In genomic region chr16:8736032-8736431, GRCm38 (mm10) we compare ENCODE assay signal across 7 mouse cellular contexts. TPM values are rescaled to one million over a fixed set of nuclear protein-coding genes. Genes with fewer than 3 reads are reported as not detected.
DNase-seq lines count a peak whose midpoint lies in the region; ATAC-seq and TF ChIP-seq lines count a peak whose summit lies in the region.

No protein-coding gene starts in this region.

- TF ChIP-seq EP300 in heart, postnatal 0 days (IDR thresholded peaks at IDR 0.05; ENCODE audit: low read depth), result no peak

- no peaks in the 10 kb centered on the region for H3K27me3 ChIP-seq in G1E (ENCODE audit: insufficient read depth, low read length)
- H3K27me3 ChIP-seq in heart, postnatal 0 days (ENCODE audit: control insufficient read depth, insufficient read depth, low read length), result no peaks in the 10 kb centered on the region
- no peaks in the 10 kb centered on the region for H3K27me3 ChIP-seq in liver, embryonic 16.5 days (ENCODE audit: control insufficient read depth, insufficient read depth, low read depth, low read length)
- H3K27me3 ChIP-seq in stomach, embryonic 16.5 days (ENCODE audit: control insufficient read depth, insufficient read depth, low read length), result no peaks in the 10 kb centered on the region

- H3K4me2 ChIP-seq in heart, postnatal 0 days (ENCODE audit: low read depth, low read length), result peak overlapping the region; percentile 99
- H3K4me2 ChIP-seq in liver, embryonic 16.5 days (ENCODE audit: low read depth, low read length), result peak overlapping the region; percentile 79
- H3K4me2 ChIP-seq in stomach, embryonic 16.5 days (ENCODE audit: low read depth, low read length), result peak overlapping the region; percentile 89

- H3K27ac ChIP-seq in heart, postnatal 0 days (ENCODE audit: low read depth), result no peak overlapping the region
- peak overlapping the region; percentile 96 for H3K27ac ChIP-seq in liver, embryonic 16.5 days (ENCODE audit: low read length)
- H3K27ac ChIP-seq in stomach, embryonic 16.5 days (ENCODE audit: low read length), result 0 out of 2 replicates have a peak overlapping the region, but pooled peaks have one; percentile 0

- no peak for DNase-seq in G1E (ENCODE audit: low spot score)
- DNase-seq in c-Kit-positive CD71-positive TER-119-positive erythroid progenitor cells, embryonic 14.5 days (ENCODE audit: low spot score), result peak; percentile 43
- peak; percentile 15 for DNase-seq in heart, postnatal 0 days (ENCODE audit: low spot score)
- DNase-seq in frontal cortex, adult 2 months (ENCODE audit: extremely low spot score in 1 of 2, low spot score in 1 of 2), result no peak
- no peak for DNase-seq in urinary bladder, postnatal 25 days (ENCODE audit: low spot score)

- peaks cover 47% of the 10 kb centered on the region for H3K36me3 ChIP-seq in G1E (replicated peaks)
- no peaks in the 10 kb centered on the region for H3K36me3 ChIP-seq in heart, postnatal 0 days (replicated peaks; ENCODE audit: control insufficient read depth, insufficient read depth, low read length)
- peaks cover 3% of the 10 kb centered on the region; the same call in 1 of the 2 replicates for H3K36me3 ChIP-seq in liver, embryonic 16.5 days (ENCODE audit: control insufficient read depth, insufficient read depth)
- no peaks in the 10 kb centered on the region for H3K36me3 ChIP-seq in stomach, embryonic 16.5 days (ENCODE audit: control insufficient read depth, insufficient read depth, low read length)

- H3K9me3 ChIP-seq in G1E (replicated peaks), result no peaks in the 10 kb centered on the region
- H3K9me3 ChIP-seq in heart, postnatal 0 days (replicated peaks; ENCODE audit: control insufficient read depth, low read length), result no peaks in the 10 kb centered on the region
- H3K9me3 ChIP-seq in liver, embryonic 16.5 days (replicated peaks; ENCODE audit: control insufficient read depth, low read length), result no peaks in the 10 kb centered on the region
- no peaks in the 10 kb centered on the region for H3K9me3 ChIP-seq in stomach, embryonic 16.5 days (replicated peaks; ENCODE audit: control insufficient read depth, low read length)

- ATAC-seq in G1E (ENCODE audit: extremely low read depth, insufficient number of reproducible peaks, low FRiP score, poor library complexity, severe bottlenecking), result no peak
- ATAC-seq in heart, postnatal 0 days (ENCODE audit: insufficient read depth, low read depth), result no peak
- no peak for ATAC-seq in liver, embryonic 16.5 days (ENCODE audit: low read depth)
- no peak for ATAC-seq in stomach, embryonic 16.5 days (ENCODE audit: insufficient read depth, low FRiP score)

- H3K4me3 ChIP-seq in G1E (ENCODE audit: low read depth, low read length), result peak overlapping the region; percentile 84
- peak overlapping the region; percentile 90 for H3K4me3 ChIP-seq in heart, postnatal 0 days (ENCODE audit: low read depth, low read length)
- peak overlapping the region; percentile 100 for H3K4me3 ChIP-seq in liver, embryonic 16.5 days (ENCODE audit: low read depth, low read length)
- peak overlapping the region; percentile 85 for H3K4me3 ChIP-seq in stomach, embryonic 16.5 days (replicated peaks; ENCODE audit: low read length)

- 18% methylated on average over 8 of the region's 8 CpGs for WGBS in heart, postnatal 0 days
- 8% methylated on average over 8 of the region's 8 CpGs for WGBS in liver, embryonic 16.5 days (ENCODE audit: insufficient replicate concordance)
- WGBS in stomach, embryonic 16.5 days, result 8% methylated on average over 8 of the region's 8 CpGs

- peaks cover 57% of the 10 kb centered on the region for H3K4me1 ChIP-seq in G1E (ENCODE audit: insufficient read depth, low read depth, low read length)
- peaks cover 41% of the 10 kb centered on the region for H3K4me1 ChIP-seq in heart, postnatal 0 days (ENCODE audit: control insufficient read depth, insufficient read depth)
- H3K4me1 ChIP-seq in liver, embryonic 16.5 days (ENCODE audit: control insufficient read depth, low read depth, low read length), result peaks cover 58% of the 10 kb centered on the region
- peaks cover 43% of the 10 kb centered on the region for H3K4me1 ChIP-seq in stomach, embryonic 16.5 days (ENCODE audit: control insufficient read depth, insufficient read depth, low read length)

- H3K9ac ChIP-seq in heart, postnatal 0 days (replicated peaks; ENCODE audit: low read depth, low read length), result peak overlapping the region; percentile 97; the same call in 1 of the 2 replicates
- peak overlapping the region; percentile 99 for H3K9ac ChIP-seq in liver, embryonic 16.5 days (ENCODE audit: low read depth, low read length)
- peak overlapping the region; percentile 96 for H3K9ac ChIP-seq in stomach, embryonic 16.5 days (ENCODE audit: low read length)

- TF ChIP-seq CTCF in G1E (IDR thresholded peaks at IDR 0.05; ENCODE audit: low read depth, low read length), result no peak
- TF ChIP-seq CTCF in heart, postnatal 0 days (IDR thresholded peaks at IDR 0.05; ENCODE audit: low read depth), result no peak

RNA-seq across cellular contexts. Expression of gene Gm5767, which starts 55.5 kb away (rescaled TPM):
- total RNA-seq in G1E (2014; fragmentation: Nextera tagmentation), result not detected in 2 replicates
- not detected in 2 replicates for total RNA-seq in G1E (2017)
- polyA plus RNA-seq in G1E (2012), result not detected in 2 replicates
- not detected in 2 replicates for total RNA-seq in heart, postnatal 0 days (2014; rRNA removed; ENCODE audit: low replicate concordance)
- polyA plus RNA-seq in heart, postnatal 0 days (2015; fragmentation: Nextera tagmentation; extraction: Ambion mirVana), result not detected in 2 replicates
- 0.15 TPM in 1 of 2 replicates, not detected in the other for polyA plus RNA-seq in liver, embryonic 16.5 days (2015; fragmentation: Nextera tagmentation; extraction: Ambion mirVana)
- not detected in 2 replicates for polyA plus RNA-seq in stomach, embryonic 16.5 days (2015; fragmentation: Nextera tagmentation; extraction: Ambion mirVana)
- 0.80 TPM in 1 of 2 replicates, not detected in the other for polyA plus RNA-seq in frontal cortex, adult 2 months (2012; rRNA removed)

RNA-seq across cellular contexts. Expression of gene Usp7, which starts 56.1 kb away (rescaled TPM):
- total RNA-seq in G1E (2014; fragmentation: Nextera tagmentation) (234 and 362 TPM in 2 replicates), G1E (2017) (132 and 150 TPM in 2 replicates)
- 25.9 and 26.9 TPM in 2 replicates for polyA plus RNA-seq in G1E (2012)
- total RNA-seq in heart, postnatal 0 days (2014; rRNA removed; ENCODE audit: low replicate concordance), result 33.4 and 51.5 TPM in 2 replicates
- polyA plus RNA-seq in heart, postnatal 0 days (2015; fragmentation: Nextera tagmentation; extraction: Ambion mirVana), result 8.2 and 10.0 TPM in 2 replicates
- polyA plus RNA-seq in liver, embryonic 16.5 days (2015; fragmentation: Nextera tagmentation; extraction: Ambion mirVana), result 22.4 and 22.6 TPM in 2 replicates
- polyA plus RNA-seq in stomach, embryonic 16.5 days (2015; fragmentation: Nextera tagmentation; extraction: Ambion mirVana), result 24.4 and 28.6 TPM in 2 replicates
- 110 and 118 TPM in 2 replicates for polyA plus RNA-seq in frontal cortex, adult 2 months (2012; rRNA removed)

Comparison
In these comparisons a context has a peak if more than half of its experiments do, and no peak if none do; other contexts are left out.
1. DNase-seq: peak in c-Kit-positive CD71-positive TER-119-positive erythroid progenitor cells, embryonic 14.5 days (single experiment) and heart, postnatal 0 days (single experiment); none in G1E (single experiment), frontal cortex, adult 2 months (0 of 2) and urinary bladder, postnatal 25 days (single experiment).
2. Peak in every context shown above with its lines, with median percentiles within 50 percentile points of each other: H3K4me3 ChIP-seq, H3K4me2 ChIP-seq and H3K9ac ChIP-seq.